Mouse (Mus musculus): ENCODE data around the gene Rilp. TPM values are rescaled to one million over a fixed set of nuclear protein-coding genes. Genes with fewer than 3 reads are reported as not detected.

The Rilp gene
- polyA plus RNA-seq, 1 experiment from 2014 or later: 0.27 TPM

DNA sequence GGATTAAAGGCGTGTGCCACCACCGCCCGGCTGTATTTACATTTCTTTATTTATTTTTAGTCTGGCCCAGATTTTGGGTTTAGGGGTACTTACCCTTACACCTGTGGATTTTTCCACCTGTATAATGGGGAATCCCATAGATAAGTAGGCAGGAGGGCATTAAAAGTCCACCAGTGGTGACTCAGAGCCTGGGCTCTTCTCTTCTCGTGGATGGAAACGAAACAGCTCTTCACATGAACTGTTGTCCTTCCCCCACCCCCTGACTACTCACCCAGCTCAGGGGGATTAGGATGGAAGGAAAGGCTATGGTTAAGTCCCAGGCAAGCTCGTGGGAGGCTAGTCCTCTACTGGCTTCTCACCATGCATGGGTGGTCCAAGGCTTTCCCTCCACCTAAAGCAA, 45.5 kb upstream of the Rilp start:
- Histone ChIP-seq H3K4me3 (ENCODE audit: low read depth, low read length) (no peak overlapping the region), H3K4me1 (ENCODE audit: control insufficient read depth, insufficient read depth, low read length) (peaks cover 6% of the 10 kb centered on the region; the same call in 1 of the 2 replicates), H3K27me3 (ENCODE audit: control insufficient read depth, insufficient read depth, low read length) (no peaks in the 10 kb centered on the region), H3K9ac (replicated peaks; ENCODE audit: low read length) (no peak overlapping the region), H3K36me3 (replicated peaks; ENCODE audit: control insufficient read depth, insufficient read depth, low read depth, low read length) (no peaks in the 10 kb centered on the region), H3K9me3 (replicated peaks; ENCODE audit: control insufficient read depth, low read length) (no peaks in the 10 kb centered on the region), H3K27ac (replicated peaks; ENCODE audit: low read depth, low read length) (no peak overlapping the region), H3K4me2 (ENCODE audit: low read depth, low read length) (no peak overlapping the region)
- DNase-seq (ENCODE audit: low spot score): no peak
- WGBS: 90% methylated on average over 6 of the region's 6 CpGs
- no peak for ATAC-seq (replicated peaks; ENCODE audit: insufficient number of reproducible peaks, low FRiP score, low TSS enrichment, low read depth)

GRCm38 (mm10) chr11:75465051-75465450, 44.8 kb upstream of the Rilp start:
- Histone ChIP-seq H3K4me3 (ENCODE audit: low read depth, low read length) (no peak overlapping the region), H3K4me2 (ENCODE audit: low read depth, low read length) (no peak overlapping the region), H3K9me3 (replicated peaks; ENCODE audit: control insufficient read depth, low read length) (no peaks in the 10 kb centered on the region), H3K9ac (replicated peaks; ENCODE audit: low read length) (no peak overlapping the region), H3K27me3 (ENCODE audit: control insufficient read depth, insufficient read depth, low read length) (no peaks in the 10 kb centered on the region), H3K27ac (replicated peaks; ENCODE audit: low read depth, low read length) (no peak overlapping the region), H3K36me3 (replicated peaks; ENCODE audit: control insufficient read depth, insufficient read depth, low read depth, low read length) (no peaks in the 10 kb centered on the region), H3K4me1 (ENCODE audit: control insufficient read depth, insufficient read depth, low read length) (peaks cover 5% of the 10 kb centered on the region; the same call in 1 of the 2 replicates)
- no peak for ATAC-seq (replicated peaks; ENCODE audit: insufficient number of reproducible peaks, low FRiP score, low TSS enrichment, low read depth)
- no peak for DNase-seq (ENCODE audit: low spot score)
- WGBS: 86% methylated on average over 6 of the region's 6 CpGs

DNA sequence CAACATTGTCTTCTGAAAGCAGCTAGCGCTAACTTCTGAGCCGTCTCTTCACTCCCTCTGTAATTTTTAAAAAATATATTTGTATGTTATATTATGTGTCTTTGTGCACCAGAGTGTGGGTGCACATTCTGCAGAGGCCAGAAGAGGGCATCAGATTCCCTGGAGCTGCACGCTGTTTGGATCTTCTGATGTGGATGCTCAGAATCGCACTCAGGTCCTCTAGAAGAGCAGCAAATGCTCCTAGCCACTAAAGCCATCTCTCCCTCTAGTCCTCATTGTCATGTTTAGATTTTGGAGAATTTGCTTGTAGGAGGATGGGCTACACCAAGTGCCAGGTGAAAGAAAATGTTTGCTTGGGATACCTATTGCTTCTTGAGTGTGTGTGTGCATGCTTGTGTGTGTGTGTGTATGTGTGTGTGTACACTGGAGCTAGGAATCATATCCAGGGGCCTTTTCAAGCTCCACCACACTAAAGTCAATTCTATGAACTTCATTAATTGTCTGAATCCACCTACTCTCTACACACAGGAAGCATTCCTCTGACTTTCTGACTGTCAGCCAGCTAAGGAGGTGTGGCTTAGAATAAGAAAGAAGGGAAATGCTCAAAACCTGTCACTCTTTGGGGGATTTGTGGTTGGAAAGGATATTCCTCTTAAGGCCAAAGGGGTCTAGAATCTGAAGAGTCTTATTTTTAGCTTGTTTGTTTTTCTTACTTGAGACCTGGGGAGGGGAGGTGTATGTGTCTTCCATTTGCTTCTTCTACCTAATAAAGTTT, 43.0 kb upstream of the Rilp start:
- no peak overlapping the region for H3K4me3 ChIP-seq (ENCODE audit: low read depth, low read length)
- no peaks in the 10 kb centered on the region for H3K27me3 ChIP-seq (ENCODE audit: control insufficient read depth, insufficient read depth, low read length)
- H3K4me1 ChIP-seq (ENCODE audit: control insufficient read depth, insufficient read depth, low read length): peaks cover 4% of the 10 kb centered on the region; the same call in 1 of the 2 replicates
- H3K36me3 ChIP-seq (replicated peaks; ENCODE audit: control insufficient read depth, insufficient read depth, low read depth, low read length): no peaks in the 10 kb centered on the region
- 93% methylated on average over 4 of the region's 4 CpGs for WGBS
- H3K4me2 ChIP-seq (ENCODE audit: low read depth, low read length): no peak overlapping the region
- H3K27ac ChIP-seq (replicated peaks; ENCODE audit: low read depth, low read length): no peak overlapping the region
- ATAC-seq (replicated peaks; ENCODE audit: insufficient number of reproducible peaks, low FRiP score, low TSS enrichment, low read depth) (no peak), DNase-seq (ENCODE audit: low spot score) (no peak)
- H3K9me3 ChIP-seq (replicated peaks; ENCODE audit: control insufficient read depth, low read length): no peaks in the 10 kb centered on the region
- H3K9ac ChIP-seq (replicated peaks; ENCODE audit: low read length): no peak overlapping the region

DNA sequence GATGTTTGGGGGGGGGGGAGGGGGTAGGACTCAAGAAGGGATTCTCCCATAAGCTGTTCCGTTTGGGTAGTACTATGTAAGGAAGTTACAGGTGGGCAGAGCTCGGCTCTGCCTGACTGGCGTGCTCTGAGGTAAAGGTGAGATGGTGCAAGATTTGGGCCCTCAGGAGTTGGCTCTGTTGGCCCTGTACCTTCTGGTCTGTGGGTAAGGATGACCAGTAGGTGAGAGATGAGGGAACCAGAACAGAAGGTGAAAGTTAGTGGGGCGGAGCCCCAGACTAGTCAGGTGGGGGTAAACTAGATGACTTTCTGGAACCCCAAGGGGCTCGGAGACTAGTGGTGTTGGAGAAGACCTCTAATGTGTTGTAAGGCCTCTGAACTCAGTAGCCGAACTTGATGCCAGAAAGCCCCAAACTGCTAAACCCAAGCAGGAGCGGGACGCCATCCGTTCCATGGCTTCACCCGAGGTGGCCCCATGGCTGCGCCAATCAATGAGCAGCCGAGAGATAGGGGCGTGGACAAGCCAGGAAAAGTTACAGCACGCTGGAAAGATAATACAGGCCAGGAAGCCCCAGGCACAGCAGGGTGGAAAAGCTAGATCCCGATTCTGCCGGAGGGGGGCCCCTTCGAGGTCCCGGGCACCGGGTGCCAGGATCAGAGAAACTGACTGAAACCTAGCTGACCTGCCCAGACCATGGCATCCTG, 42.2 kb upstream of the Rilp start:
- Histone ChIP-seq H3K27me3 (ENCODE audit: control insufficient read depth, insufficient read depth, low read length) (no peaks in the 10 kb centered on the region), H3K4me1 (ENCODE audit: control insufficient read depth, insufficient read depth, low read length) (no peaks in the 10 kb centered on the region), H3K9ac (replicated peaks; ENCODE audit: low read length) (peak overlapping the region; percentile 59), H3K36me3 (replicated peaks; ENCODE audit: control insufficient read depth, insufficient read depth, low read depth, low read length) (no peaks in the 10 kb centered on the region), H3K27ac (replicated peaks; ENCODE audit: low read depth, low read length) (no peak overlapping the region), H3K4me2 (ENCODE audit: low read depth, low read length) (peak overlapping the region; percentile 79), H3K4me3 (ENCODE audit: low read depth, low read length) (peak overlapping the region; percentile 38), H3K9me3 (replicated peaks; ENCODE audit: control insufficient read depth, low read length) (no peaks in the 10 kb centered on the region)
- ATAC-seq (replicated peaks; ENCODE audit: insufficient number of reproducible peaks, low FRiP score, low TSS enrichment, low read depth): peak; percentile 60
- 18% methylated on average over 18 of the region's 19 CpGs for WGBS
- peak; percentile 71 for DNase-seq (ENCODE audit: low spot score)

DNA sequence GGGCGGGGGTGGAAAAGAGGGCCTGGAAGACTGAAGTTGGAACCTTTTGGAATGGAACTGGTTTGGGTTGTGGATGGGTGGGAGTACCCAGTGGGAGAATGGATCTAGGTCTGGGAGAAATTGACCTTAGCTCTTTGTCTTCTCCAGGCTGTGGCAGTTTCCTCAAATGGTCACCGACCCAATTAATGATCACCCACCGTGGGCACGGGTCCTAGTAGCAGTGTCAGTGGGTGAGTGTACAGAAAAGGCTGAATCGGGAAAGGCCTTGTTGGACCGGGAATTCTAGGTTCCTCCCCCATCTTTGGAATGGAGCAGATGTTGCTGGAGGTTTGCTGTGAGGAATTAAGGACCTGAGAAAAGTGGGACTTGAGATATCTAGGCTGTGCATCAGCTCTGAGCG, 41.5 kb upstream of the Rilp start:
- Histone ChIP-seq H3K9me3 (replicated peaks; ENCODE audit: control insufficient read depth, low read length) (no peaks in the 10 kb centered on the region), H3K4me3 (ENCODE audit: low read depth, low read length) (peak overlapping the region; percentile 38), H3K4me2 (ENCODE audit: low read depth, low read length) (peak overlapping the region; percentile 79), H3K27ac (replicated peaks; ENCODE audit: low read depth, low read length) (no peak overlapping the region), H3K36me3 (replicated peaks; ENCODE audit: control insufficient read depth, insufficient read depth, low read depth, low read length) (no peaks in the 10 kb centered on the region), H3K4me1 (ENCODE audit: control insufficient read depth, insufficient read depth, low read length) (no peaks in the 10 kb centered on the region), H3K9ac (replicated peaks; ENCODE audit: low read length) (peak overlapping the region; percentile 59), H3K27me3 (ENCODE audit: control insufficient read depth, insufficient read depth, low read length) (no peaks in the 10 kb centered on the region)
- WGBS: 65% methylated on average over 7 of the region's 7 CpGs
- DNase-seq (ENCODE audit: low spot score) (no peak), ATAC-seq (replicated peaks; ENCODE audit: insufficient number of reproducible peaks, low FRiP score, low TSS enrichment, low read depth) (no peak)

DNA sequence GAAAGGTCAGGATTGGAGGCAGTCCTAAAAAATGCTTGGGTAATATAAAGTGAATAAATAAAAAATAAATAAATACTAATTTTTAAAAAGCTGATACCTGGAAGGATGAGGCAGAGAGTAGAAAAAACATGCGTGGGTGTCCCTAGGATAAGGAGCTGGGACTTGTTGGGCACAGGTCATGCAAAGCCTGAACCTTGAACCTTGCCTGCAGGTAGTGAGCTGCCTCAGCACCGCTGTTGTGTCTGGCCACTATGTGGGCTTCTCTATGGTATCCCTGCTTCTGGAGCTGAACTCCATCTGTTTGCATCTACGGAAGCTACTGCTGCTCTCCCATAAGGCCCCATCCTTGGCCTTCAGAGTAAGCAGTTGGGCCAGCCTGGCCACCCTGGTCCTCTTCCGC, 40.6 kb upstream of the Rilp start:
- no peaks in the 10 kb centered on the region for H3K9me3 ChIP-seq (replicated peaks; ENCODE audit: control insufficient read depth, low read length)
- ATAC-seq (replicated peaks; ENCODE audit: insufficient number of reproducible peaks, low FRiP score, low TSS enrichment, low read depth) (no peak), DNase-seq (ENCODE audit: low spot score) (no peak)
- no peak overlapping the region for H3K4me2 ChIP-seq (ENCODE audit: low read depth, low read length)
- no peaks in the 10 kb centered on the region for H3K4me1 ChIP-seq (ENCODE audit: control insufficient read depth, insufficient read depth, low read length)
- H3K9ac ChIP-seq (replicated peaks; ENCODE audit: low read length): no peak overlapping the region
- H3K4me3 ChIP-seq (ENCODE audit: low read depth, low read length): no peak overlapping the region
- WGBS: 86% methylated on average over 4 of the region's 4 CpGs
- no peaks in the 10 kb centered on the region for H3K27me3 ChIP-seq (ENCODE audit: control insufficient read depth, insufficient read depth, low read length)
- no peaks in the 10 kb centered on the region for H3K36me3 ChIP-seq (replicated peaks; ENCODE audit: control insufficient read depth, insufficient read depth, low read depth, low read length)
- no peak overlapping the region for H3K27ac ChIP-seq (replicated peaks; ENCODE audit: low read depth, low read length)

DNA sequence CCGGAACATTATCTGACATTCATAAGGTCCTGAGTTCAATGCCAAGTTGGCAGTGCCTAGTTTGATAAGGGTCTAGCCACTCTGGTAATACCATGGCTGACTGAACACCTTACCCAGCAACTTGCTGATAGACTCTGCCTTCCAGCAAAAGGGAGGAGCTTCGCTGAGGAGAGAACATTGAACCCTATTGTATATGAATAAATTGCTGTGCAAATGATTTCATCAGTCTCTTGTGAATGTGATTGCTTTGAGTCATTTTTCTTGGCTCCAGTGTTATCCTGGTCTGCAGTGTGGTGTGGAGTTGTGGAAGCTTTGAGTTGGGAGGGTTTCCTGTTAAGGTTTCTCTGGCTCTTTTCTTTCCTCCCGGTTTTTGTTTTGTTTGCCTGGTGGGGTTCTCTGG, 39.2 kb upstream of the Rilp start:
- Histone ChIP-seq H3K4me2 (ENCODE audit: low read depth, low read length) (no peak overlapping the region), H3K27me3 (ENCODE audit: control insufficient read depth, insufficient read depth, low read length) (no peaks in the 10 kb centered on the region), H3K27ac (replicated peaks; ENCODE audit: low read depth, low read length) (no peak overlapping the region), H3K4me1 (ENCODE audit: control insufficient read depth, insufficient read depth, low read length) (no peaks in the 10 kb centered on the region), H3K9ac (replicated peaks; ENCODE audit: low read length) (no peak overlapping the region), H3K36me3 (replicated peaks; ENCODE audit: control insufficient read depth, insufficient read depth, low read depth, low read length) (no peaks in the 10 kb centered on the region), H3K9me3 (replicated peaks; ENCODE audit: control insufficient read depth, low read length) (no peaks in the 10 kb centered on the region), H3K4me3 (ENCODE audit: low read depth, low read length) (no peak overlapping the region)
- ATAC-seq (replicated peaks; ENCODE audit: insufficient number of reproducible peaks, low FRiP score, low TSS enrichment, low read depth): no peak
- 80% methylated on average over 3 of the region's 3 CpGs for WGBS
- no peak for DNase-seq (ENCODE audit: low spot score)

DNA sequence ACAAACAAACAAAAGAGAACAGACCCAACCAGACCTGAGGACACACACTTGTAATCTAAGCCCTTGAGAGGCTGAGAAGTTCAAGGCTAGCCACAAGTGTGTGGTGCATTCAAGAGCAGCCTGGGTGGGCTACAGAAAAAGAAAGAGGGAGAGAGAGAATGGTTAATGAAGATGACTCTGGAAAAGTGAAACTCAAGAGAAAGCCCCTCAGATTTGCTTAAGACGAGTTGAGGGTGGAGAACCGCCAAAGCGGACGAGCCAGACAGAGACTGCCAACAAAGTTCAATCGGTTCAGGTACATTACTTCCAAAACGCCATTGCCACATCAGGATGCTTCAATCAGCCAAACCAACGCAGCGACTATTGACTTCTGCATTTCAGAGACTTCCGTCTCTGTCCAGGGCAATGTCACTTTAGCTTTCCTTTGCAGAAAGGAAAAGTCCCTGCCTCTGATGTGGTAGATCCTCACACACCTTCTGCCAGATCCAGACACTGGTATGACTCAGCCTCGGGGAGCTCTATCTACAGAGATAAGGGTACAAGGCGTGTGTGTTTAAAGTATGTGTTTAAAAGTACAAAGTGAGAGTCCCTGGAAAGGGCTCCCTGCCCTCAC, 37.3 kb upstream of the Rilp start:
- no peak overlapping the region for H3K9ac ChIP-seq (replicated peaks; ENCODE audit: low read length)
- 84% methylated on average over 11 of the region's 11 CpGs for WGBS
- DNase-seq (ENCODE audit: low spot score) (no peak), ATAC-seq (replicated peaks; ENCODE audit: insufficient number of reproducible peaks, low FRiP score, low TSS enrichment, low read depth) (no peak)
- no peaks in the 10 kb centered on the region for H3K27me3 ChIP-seq (ENCODE audit: control insufficient read depth, insufficient read depth, low read length)
- no peak overlapping the region for H3K4me3 ChIP-seq (ENCODE audit: low read depth, low read length)
- no peaks in the 10 kb centered on the region for H3K9me3 ChIP-seq (replicated peaks; ENCODE audit: control insufficient read depth, low read length)
- no peaks in the 10 kb centered on the region for H3K36me3 ChIP-seq (replicated peaks; ENCODE audit: control insufficient read depth, insufficient read depth, low read depth, low read length)
- no peak overlapping the region for H3K27ac ChIP-seq (replicated peaks; ENCODE audit: low read depth, low read length)
- H3K4me1 ChIP-seq (ENCODE audit: control insufficient read depth, insufficient read depth, low read length): no peaks in the 10 kb centered on the region
- H3K4me2 ChIP-seq (ENCODE audit: low read depth, low read length): no peak overlapping the region
